Mouse (Mus musculus) lung, postnatal 0 days (tissue): ENCODE measurements at regions not wholly inside any gene's neighbourhood (a gene's known extent, or its start where the extent isn't known, plus 50 kb on each side); places are given as distances from the start of the nearest gene placed in this dataset.

Source experiments
- CTCF ChIP-seq: IDR thresholded peaks from 2 replicates; pipeline ENCODE4 v1.5.1; 2016; ENCODE audit warnings: antibody characterized with exemption, mild to moderate bottlenecking
- EP300 ChIP-seq: IDR thresholded peaks from 2 replicates; pipeline ENCODE4 v1.6.1; 2016; ENCODE audit warnings: antibody characterized with exemption, mild to moderate bottlenecking, control low read depth

- no peak for TF ChIP-seq EP300
- no peak for TF ChIP-seq CTCF
These were observed 57.9 kb upstream of the Satb2 start for GRCm38 (mm10) chr1:57036382-57036781.
